Mouse (Mus musculus) C2C12 (cell line): ENCODE results near the gene Mpst. TPM values are rescaled to one million over a fixed set of nuclear protein-coding genes. Genes with fewer than 3 reads are reported as not detected.

Experiments used
- H3K27me3 ChIP-seq: one replicate; pipeline ENCODE4 v1.6.1; 2011; ENCODE audit not compliant: control insufficient read depth, insufficient read depth, insufficient read length
- H3K36me3 ChIP-seq: one replicate; pipeline ENCODE4 v1.6.1; 2011; ENCODE audit not compliant: control insufficient read depth, insufficient read depth
- H3K4me3 ChIP-seq: one replicate; pipeline ENCODE4 v1.5.1; 2011; ENCODE audit warnings: mild to moderate bottlenecking, control low read depth; ENCODE audit not compliant: poor library complexity, insufficient read depth, severe bottlenecking
- H3K79me2 ChIP-seq: one replicate; pipeline ENCODE4 v1.6.1; 2011; ENCODE audit not compliant: control insufficient read depth, insufficient read depth
- H3K79me3 ChIP-seq: one replicate; pipeline ENCODE4 v1.6.1; 2011; ENCODE audit warnings: low read depth, control low read depth
- H3ac ChIP-seq: one replicate; pipeline ENCODE3; 2011; ENCODE audit warnings: low read depth; ENCODE audit not compliant: control insufficient read depth, insufficient read length
- CEBPB ChIP-seq: IDR thresholded peaks from one replicate; pipeline ENCODE4 v1.6.1; 2011; ENCODE audit warnings: low read depth, mild to moderate bottlenecking, control low read depth, moderate library complexity
- CTCF ChIP-seq: IDR thresholded peaks from one replicate; pipeline ENCODE4 v1.5.1; 2011; ENCODE audit not compliant: control insufficient read depth, insufficient read depth, insufficient read length
- FOSL1 ChIP-seq: IDR thresholded peaks from one replicate; pipeline ENCODE4 v1.8.0; 2011; ENCODE audit warnings: mild to moderate bottlenecking, low read length; ENCODE audit not compliant: poor library complexity, insufficient read depth, severe bottlenecking
- MAX ChIP-seq: IDR thresholded peaks from one replicate; pipeline ENCODE4 v1.6.1; 2011; ENCODE audit warnings: mild to moderate bottlenecking, control low read depth
- MYOD1 ChIP-seq: IDR thresholded peaks from one replicate; pipeline ENCODE4 v1.6.1; 2011; ENCODE audit warnings: low read depth; ENCODE audit not compliant: control insufficient read depth, insufficient read length
- MYOG ChIP-seq: IDR thresholded peaks from one replicate; pipeline ENCODE4 v1.6.1; 2011; ENCODE audit not compliant: control insufficient read depth, insufficient read length; ENCODE audit errors: extremely low read depth
- USF1 ChIP-seq: IDR thresholded peaks from one replicate; pipeline ENCODE4 v1.6.1; 2011; ENCODE audit warnings: low read depth, mild to moderate bottlenecking, control low read depth, moderate library complexity
- polyA plus RNA-seq: library from polyadenylated mRNA; unstranded; fragments of >200 nt; fragmentation: generic; extraction: Trizol; gene quantifications from one replicate; pipeline ENCODE4 v1.2.1, GENCODE M21; 2012; ENCODE audit warnings: missing spikeins

Mpst gene
- polyA plus RNA-seq, 1 experiment = 44.7 TPM

GRCm38 (mm10) chr15:78382115-78382514 lies 24.1 kb upstream of the Mpst start:
- Histone ChIP-seq H3K79me2 (no peaks in the 10 kb centered on the region), H3K36me3 (no peaks in the 10 kb centered on the region), H3ac (no peak overlapping the region), H3K27me3 (peaks cover 39% of the 10 kb centered on the region), H3K4me3 (no peak overlapping the region), H3K79me3 (no peaks in the 10 kb centered on the region)
- TF ChIP-seq MYOG = no peak
- TF ChIP-seq USF1 = no peak
- no peak for TF ChIP-seq CEBPB
- no peak for TF ChIP-seq MYOD1
- TF ChIP-seq CTCF = no peak
- TF ChIP-seq MAX = no peak
- TF ChIP-seq FOSL1 = no peak

- Histone ChIP-seq H3K79me3 (no peaks in the 10 kb centered on the region), H3ac (no peak overlapping the region), H3K4me3 (no peak overlapping the region), H3K79me2 (no peaks in the 10 kb centered on the region), H3K36me3 (no peaks in the 10 kb centered on the region), H3K27me3 (peaks cover 27% of the 10 kb centered on the region)
- TF ChIP-seq MYOD1 = no peak
Observed at GRCm38 (mm10) chr15:78383450-78384219, 22.6 kb upstream of the Mpst start.

GRCm38 (mm10) chr15:78384220-78385116 lies 21.7 kb upstream of the Mpst start:
- Histone ChIP-seq H3K79me2 (no peaks in the 10 kb centered on the region), H3K4me3 (no peak overlapping the region), H3K27me3 (peaks cover 24% of the 10 kb centered on the region), H3K79me3 (no peaks in the 10 kb centered on the region), H3K36me3 (no peaks in the 10 kb centered on the region), H3ac (no peak overlapping the region)
- TF ChIP-seq CTCF = no peak

GRCm38 (mm10) chr15:78385564-78385963 lies 20.7 kb upstream of the Mpst start:
- Histone ChIP-seq H3K27me3 (peaks cover 27% of the 10 kb centered on the region), H3K4me3 (no peak overlapping the region), H3K79me2 (no peaks in the 10 kb centered on the region), H3ac (no peak overlapping the region), H3K36me3 (no peaks in the 10 kb centered on the region), H3K79me3 (no peaks in the 10 kb centered on the region)
- TF ChIP-seq CTCF = no peak
- no peak for TF ChIP-seq MYOD1
- no peak for TF ChIP-seq MAX
- no peak for TF ChIP-seq USF1
- no peak for TF ChIP-seq CEBPB
- TF ChIP-seq MYOG = no peak
- TF ChIP-seq FOSL1 = no peak

GRCm38 (mm10) chr15:78390855-78391254 lies 15.4 kb upstream of the Mpst start:
- H3K27me3 ChIP-seq = peaks cover 47% of the 10 kb centered on the region

GRCm38 (mm10) chr15:78395478-78395962 lies 10.7 kb upstream of the Mpst start, which contains the start of gene Tex33:
Gene Tex33, minus strand, starts transcription at chr15:78395912.
- TF ChIP-seq CTCF (no peak), MYOG (no peak), MYOD1 (no peak), MAX (no peak), FOSL1 (no peak), CEBPB (no peak), USF1 (no peak)
- no peak within 1 kb of the TSS for H3K4me3 ChIP-seq
- no peaks in the 10 kb centered on the region for H3K79me3 ChIP-seq
- H3K36me3 ChIP-seq = no peaks in the 10 kb centered on the region
- no peak within 1 kb of the TSS for H3ac ChIP-seq
- H3K27me3 ChIP-seq = peaks cover 43% of the 10 kb centered on the region
- no peaks in the 10 kb centered on the region for H3K79me2 ChIP-seq

More at GRCm38 (mm10) chr15:78390855-78391254, 15.4 kb upstream of the Mpst start:
- no peak for TF ChIP-seq USF1
- no peak for TF ChIP-seq FOSL1
- H3K79me2 ChIP-seq = no peaks in the 10 kb centered on the region
- H3K4me3 ChIP-seq = no peak overlapping the region
- no peak overlapping the region for H3ac ChIP-seq
- H3K36me3 ChIP-seq = no peaks in the 10 kb centered on the region
- no peaks in the 10 kb centered on the region for H3K79me3 ChIP-seq
